Mouse (Mus musculus): ENCODE results near the gene Rsbn1l.

- TF ChIP-seq POLR2A (IDR thresholded peaks at IDR 0.05; ENCODE audit: low read depth, low read length) (no peak), E2F4 (IDR thresholded peaks at IDR 0.05; ENCODE audit: insufficient replicate concordance, low read depth, low read length) (no peak), MXI1 (IDR thresholded peaks at IDR 0.05; ENCODE audit: low read depth, low read length) (no peak), CTCF (conservative IDR thresholded peaks at IDR 0.05 in 1 of 2, IDR thresholded peaks at IDR 0.05 in 1 of 2; ENCODE audit: low read depth in 2 of 2, low read length in 2 of 2) (no peak), MYC (IDR thresholded peaks at IDR 0.05; ENCODE audit: low read depth, low read length) (no peak), ZMIZ1 (IDR thresholded peaks at IDR 0.05; ENCODE audit: low read depth, low read length) (no peak), ETS1 (conservative IDR thresholded peaks at IDR 0.05; ENCODE audit: low read depth, low read length) (no peak)
Measured at GRCm38 (mm10) chr5:20986271-20986670, 30.1 kb upstream of the Rsbn1l start.

All from CH12.LX (cell line).